Mouse (Mus musculus): ENCODE data around the gene Rasgrf1.

GRCm38 (mm10) chr9:90069485-90069884 lies 159.8 kb downstream of the Rasgrf1 start:
- TF ChIP-seq CTCF (IDR thresholded peaks at IDR 0.05; ENCODE audit: low read depth, low read length): no peak
- no peak for TF ChIP-seq EP300 (IDR thresholded peaks at IDR 0.05; ENCODE audit: insufficient read depth, low read depth, low read length)

All from ES-Bruce4 (cell line).